Mouse (Mus musculus): Measurements from ENCODE around the gene Tjp2.

DNA sequence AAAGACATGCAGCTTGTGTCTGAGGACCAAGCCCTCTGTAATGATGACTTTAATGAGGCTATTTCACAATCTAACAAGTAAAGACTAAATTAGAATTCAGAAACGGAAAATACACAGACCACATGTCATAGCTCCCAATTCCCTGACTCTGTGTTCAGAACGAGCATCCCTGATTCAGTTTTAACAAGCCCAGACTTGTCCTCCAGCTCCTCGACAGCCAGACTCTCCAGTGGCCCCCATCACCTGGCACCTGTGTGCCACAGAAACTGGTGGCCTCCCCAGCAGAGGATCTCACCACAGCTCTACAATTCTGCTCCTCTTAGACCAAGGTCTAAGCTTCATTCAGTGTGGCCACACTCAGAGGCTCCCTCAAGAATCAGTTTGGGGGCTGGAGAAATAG is 27.5 kb downstream of the Tjp2 start:
- TF ChIP-seq POLR2A (IDR thresholded peaks at IDR 0.05; ENCODE audit: extremely low read depth, insufficient read depth, low read length), result no peak
- no peak for TF ChIP-seq CTCF (IDR thresholded peaks at IDR 0.05; ENCODE audit: low read depth, low read length)

All from liver, adult 2 months (tissue).